ENCODE assay signal across 25 mouse cellular contexts in the genomic region with DNA sequence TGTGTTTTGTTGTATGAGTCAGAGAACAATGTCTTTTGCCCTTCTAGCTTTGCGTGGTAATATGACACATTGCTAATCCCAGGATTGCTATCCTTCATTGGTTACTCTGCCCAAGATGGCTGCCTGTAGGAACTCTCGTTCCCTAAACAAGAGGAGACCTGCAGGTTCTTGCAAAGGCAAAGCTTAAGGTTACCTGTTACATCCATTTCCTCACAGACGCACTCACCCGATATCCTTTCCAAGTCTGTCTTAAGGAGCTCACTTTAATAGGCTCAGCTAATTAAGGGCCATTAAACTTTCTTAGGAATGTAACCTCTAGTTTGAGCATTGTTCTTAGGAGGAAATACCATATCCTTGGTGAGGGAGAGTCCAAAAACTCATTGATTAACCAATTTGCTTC. TPM values are rescaled to one million over a fixed set of nuclear protein-coding genes. Genes with fewer than 3 reads are reported as not detected.
"Had no signal": no experiment of that assay in that cellular context is flagged by ENCODE, and none has a peak within 500 bp of the region (broad histone marks: within the 10 kb centered on the region; RNA-seq: fewer than 3 reads in every experiment).

No protein-coding gene starts in this region.

- H3K4me1 ChIP-seq: hindbrain, embryonic 13.5 days had no signal

- DNase-seq: gastrocnemius, postnatal 14 days; gastrocnemius, postnatal 36 days; heart, postnatal 10 days; kidney, adult 11 months; kidney, adult 2 months; kidney, adult 9 months; kidney, postnatal 10 days; kidney, postnatal 25 days; kidney, postnatal 4 days; liver; liver, embryonic 13.5 days; liver, postnatal 0 days had no signal

- ATAC-seq: hindbrain, postnatal 0 days; intestine, embryonic 16.5 days; liver, postnatal 0 days had no signal

- H3K27me3 ChIP-seq: heart, embryonic 12.5 days; hindbrain, embryonic 15.5 days; kidney, embryonic 15.5 days had no signal

- H3K4me3 ChIP-seq: heart, embryonic 12.5 days; hindbrain, embryonic 13.5 days; hindbrain, embryonic 15.5 days; kidney, embryonic 15.5 days; layer of hippocampus, adult 2 months; left cerebral cortex, adult 2 months; limb, embryonic 10.5 days; limb, embryonic 12.5 days; liver, embryonic 13.5 days; liver, embryonic 15.5 days had no signal

- H3K27ac ChIP-seq: hindbrain, embryonic 13.5 days; hindbrain, embryonic 15.5 days; hindbrain, postnatal 0 days; kidney, embryonic 15.5 days; layer of hippocampus, adult 2 months; left cerebral cortex, adult 2 months; limb, embryonic 10.5 days; limb, embryonic 12.5 days; liver, embryonic 13.5 days; liver, embryonic 15.5 days had no signal

- H3K36me3 ChIP-seq: heart, embryonic 12.5 days; hindbrain, embryonic 13.5 days; hindbrain, embryonic 15.5 days; kidney, embryonic 15.5 days; limb, embryonic 10.5 days; limb, embryonic 12.5 days; liver, embryonic 13.5 days; liver, embryonic 15.5 days had no signal

- H3K4me2 ChIP-seq: heart, embryonic 12.5 days; hindbrain, embryonic 13.5 days; hindbrain, embryonic 15.5 days; kidney, embryonic 15.5 days; limb, embryonic 12.5 days; liver, embryonic 11.5 days; liver, embryonic 13.5 days; liver, embryonic 15.5 days had no signal

- H3K9ac ChIP-seq: heart, embryonic 12.5 days; hindbrain, embryonic 13.5 days; hindbrain, embryonic 15.5 days; kidney, embryonic 15.5 days; limb, embryonic 12.5 days; liver, embryonic 13.5 days; liver, embryonic 15.5 days; liver, postnatal 0 days had no signal

- H3K9me3 ChIP-seq: heart, embryonic 12.5 days; hindbrain, embryonic 13.5 days; hindbrain, embryonic 15.5 days; kidney, embryonic 15.5 days; limb, embryonic 10.5 days; limb, embryonic 12.5 days; liver, embryonic 13.5 days; liver, embryonic 15.5 days had no signal

RNA-seq across cellular contexts. Expression of a gene that starts 31.0 kb away (rescaled TPM):
- total RNA-seq: hematopoietic stem cell, adult 5-6 weeks had no signal
- polyA plus RNA-seq: liver, embryonic 11.5 days had no signal
